Mouse (Mus musculus) CH12.LX (cell line): ENCODE measurements at regions not wholly inside any gene's neighbourhood (a gene's known extent, or its start where the extent isn't known, plus 50 kb on each side); places are given as distances from the start of the nearest gene placed in this dataset.

Experiments
- DNase-seq: peaks from one replicate; pipeline ENCODE4 v3.0.0-alpha.2; 2013; ENCODE audit errors: extremely low read depth
- H3K27ac ChIP-seq: 2 replicates; pipeline ENCODE4 v1.5.1; 2012; ENCODE audit warnings: low read depth, mild to moderate bottlenecking, control low read depth, moderate library complexity; ENCODE audit not compliant: insufficient read depth
- H3K27me3 ChIP-seq: replicated peaks from 2 replicates; pipeline ENCODE3; 2012; ENCODE audit warnings: inconsistent platforms
- H3K36me3 ChIP-seq, 2 experiments: replicated peaks in 1 of 2; 2 replicates each; pipeline versions ENCODE3 to v1.6.1; 2012; ENCODE audit warnings: inconsistent platforms in 1 of 2, low read length in 1 of 2, mild to moderate bottlenecking in 1 of 2, mixed read lengths in 1 of 2, moderate library complexity in 1 of 2; ENCODE audit not compliant: control insufficient read depth in 1 of 2, insufficient read depth in 1 of 2
- H3K4me1 ChIP-seq, 2 experiments: 2 replicates each; pipeline ENCODE4 v1.6.1; 2012; ENCODE audit warnings: inconsistent platforms in 1 of 2, moderate library complexity in 1 of 2; ENCODE audit not compliant: insufficient read depth in 2 of 2, control insufficient read depth in 1 of 2
- H3K4me2 ChIP-seq: 2 replicates; pipeline ENCODE4 v1.6.1; 2012; ENCODE audit warnings: low read depth, mild to moderate bottlenecking, control low read depth; ENCODE audit not compliant: poor library complexity, insufficient read depth, severe bottlenecking
- H3K4me3 ChIP-seq, 3 experiments: fragments of 150-350 bp in 1 of 3; sonication (generic) in 1 of 3; replicated peaks in 1 of 3; 2 replicates each; pipeline versions ENCODE3 to v1.5.1; 2011 to 2012; ENCODE audit warnings: low read depth in 2 of 3, low read length in 2 of 3, mild to moderate bottlenecking in 2 of 3, moderate library complexity in 2 of 3, control low read depth in 1 of 3, improper control_type of control experiment in 1 of 3, inconsistent platforms in 1 of 3, mixed read lengths in 1 of 3; ENCODE audit not compliant: poor library complexity in 1 of 3
- H3K79me2 ChIP-seq: replicated peaks from 2 replicates; pipeline ENCODE4 v1.6.1; 2012; ENCODE audit warnings: mild to moderate bottlenecking, moderate library complexity; ENCODE audit not compliant: control insufficient read depth, poor library complexity, insufficient read depth, severe bottlenecking; ENCODE audit errors: extremely low read depth
- H3K9ac ChIP-seq: 2 replicates; pipeline ENCODE4 v1.6.1; 2012; ENCODE audit warnings: low read depth, mild to moderate bottlenecking, control low read depth, moderate library complexity; ENCODE audit not compliant: insufficient read depth
- H3K9me3 ChIP-seq: replicated peaks from 2 replicates; pipeline ENCODE3; 2012; ENCODE audit warnings: low read length, inconsistent platforms, mixed read lengths
- CTCF ChIP-seq, 2 experiments: IDR thresholded peaks in 1 of 2; conservative IDR thresholded peaks in 1 of 2; 2 replicates each; pipeline ENCODE4 v1.5.1; 2011 to 2012; ENCODE audit warnings: low read depth in 2 of 2, low read length in 2 of 2, improper control_type of control experiment in 1 of 2, inconsistent platforms in 1 of 2, mild to moderate bottlenecking in 1 of 2, moderate library complexity in 1 of 2
- ETS1 ChIP-seq: conservative IDR thresholded peaks from 2 replicates; pipeline ENCODE4 v1.6.1; 2012; ENCODE audit warnings: low read depth, mild to moderate bottlenecking, inconsistent platforms, low read length, improper control_type of control experiment, moderate library complexity
- GABPA ChIP-seq: IDR thresholded peaks from 2 replicates; pipeline ENCODE4 v1.6.1; 2012; ENCODE audit warnings: low read depth, low read length, improper control_type of control experiment, inconsistent platforms; ENCODE audit not compliant: insufficient replicate concordance
- HCFC1 ChIP-seq: IDR thresholded peaks from 2 replicates; pipeline ENCODE4 v1.6.1; 2012; ENCODE audit warnings: low read depth, mild to moderate bottlenecking, inconsistent platforms, low read length, improper control_type of control experiment
- IRF4 ChIP-seq: IDR thresholded peaks from 2 replicates; pipeline ENCODE4 v1.6.1; 2014; ENCODE audit warnings: low read depth, mild to moderate bottlenecking, inconsistent platforms, low read length, improper control_type of control experiment
- MAFK ChIP-seq: IDR thresholded peaks from 2 replicates; pipeline ENCODE4 v1.6.1; 2011; ENCODE audit warnings: low read length, improper control_type of control experiment; ENCODE audit not compliant: insufficient replicate concordance
- MEF2A ChIP-seq: IDR thresholded peaks from 2 replicates; pipeline ENCODE4 v1.6.1; 2014; ENCODE audit warnings: low read depth, mild to moderate bottlenecking, inconsistent platforms, low read length, improper control_type of control experiment, borderline replicate concordance
- MXI1 ChIP-seq: IDR thresholded peaks from 2 replicates; pipeline ENCODE4 v1.6.1; 2011; ENCODE audit warnings: mild to moderate bottlenecking, low read depth, low read length, improper control_type of control experiment
- MYC ChIP-seq: IDR thresholded peaks from 2 replicates; pipeline ENCODE4 v1.6.1; 2011; ENCODE audit warnings: low read depth, mild to moderate bottlenecking, improper control_type of control experiment, low read length
- NELFE ChIP-seq: IDR thresholded peaks from 2 replicates; pipeline ENCODE4 v1.6.1; 2011; ENCODE audit warnings: low read depth, low read length, improper control_type of control experiment
- POLR2A ChIP-seq: IDR thresholded peaks from 2 replicates; pipeline ENCODE4 v1.6.1; 2011; ENCODE audit warnings: low read depth, mild to moderate bottlenecking, improper control_type of control experiment, low read length
- POLR2AphosphoS2 ChIP-seq: IDR thresholded peaks from 2 replicates; pipeline ENCODE4 v1.6.1; 2011; ENCODE audit warnings: low read depth, low read length, improper control_type of control experiment
- RAD21 ChIP-seq: IDR thresholded peaks from 2 replicates; pipeline ENCODE4 v1.6.1; 2011; ENCODE audit warnings: low read depth, mild to moderate bottlenecking, low read length, improper control_type of control experiment, moderate library complexity
- SIN3A ChIP-seq: IDR thresholded peaks from 2 replicates; pipeline ENCODE4 v1.6.1; 2012; ENCODE audit warnings: low read length, improper control_type of control experiment, inconsistent platforms
- TCF12 ChIP-seq: IDR thresholded peaks from 2 replicates; pipeline ENCODE4 v1.6.1; 2014; ENCODE audit warnings: low read depth, mild to moderate bottlenecking, inconsistent platforms, low read length, improper control_type of control experiment
- USF1 ChIP-seq: IDR thresholded peaks from 2 replicates; pipeline ENCODE4 v1.6.1; 2014; ENCODE audit warnings: low read depth, mild to moderate bottlenecking, inconsistent platforms, low read length, improper control_type of control experiment
- ZC3H11A ChIP-seq: IDR thresholded peaks from 2 replicates; pipeline ENCODE4 v1.6.1; 2012; ENCODE audit warnings: low read depth, mild to moderate bottlenecking, inconsistent platforms, low read length, improper control_type of control experiment
- ZMIZ1 ChIP-seq: IDR thresholded peaks from 2 replicates; pipeline ENCODE4 v1.6.1; 2012; ENCODE audit warnings: low read depth, mild to moderate bottlenecking, inconsistent platforms, low read length, improper control_type of control experiment
- ZNF384 ChIP-seq: IDR thresholded peaks from 2 replicates; pipeline ENCODE4 v1.6.1; 2012; ENCODE audit warnings: low read depth, low read length, improper control_type of control experiment, inconsistent platforms
- dilution Hi-C: fragments of 300-500 bp; cut with MboI; formaldehyde crosslinking; loops from 2 replicates; pipeline ENCODE4 v1.14.3; 2020; ENCODE audit warnings: low sequenced_read_pairs; ENCODE audit not compliant: extremely low pct_unique_long_range_greater_than_20kb, extremely low pct_ligation_motif_present
- in situ Hi-C: fragments of 300-500 bp; cut with MboI; formaldehyde crosslinking; loops from 3 replicates; pipeline ENCODE4 v1.14.3; 2019; ENCODE audit warnings: low sequenced_read_pairs, low pct_ligation_motif_present, low pct_unique_long_range_greater_than_20kb, mixed read lengths

DNA sequence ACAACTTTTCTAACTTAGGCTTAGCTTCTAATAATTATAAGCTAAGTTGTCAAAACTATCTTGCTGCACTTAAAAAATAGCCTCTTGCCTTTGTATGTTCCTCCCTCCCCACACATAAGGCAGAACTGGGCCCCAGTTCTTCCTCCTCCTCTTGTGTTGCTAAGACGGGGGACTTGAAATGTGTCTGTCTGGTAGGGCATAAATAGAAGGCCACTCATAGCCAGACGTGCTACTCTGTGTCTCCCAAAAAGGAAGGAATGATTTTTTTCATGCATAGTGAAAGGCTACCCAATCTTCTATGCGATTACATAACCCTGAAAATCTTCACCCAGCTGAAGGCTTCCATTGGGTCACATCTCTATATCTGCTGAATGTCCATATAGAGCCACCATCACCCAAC is 183.5 kb downstream of the Hsfy2 start:
- in situ Hi-C loops, result no loop called here
- H3K4me2 ChIP-seq, result no peak overlapping the region
- H3K4me3 ChIP-seq, result no peak overlapping the region
- H3K9me3 ChIP-seq, result no peaks in the 10 kb centered on the region
- no peaks in the 10 kb centered on the region for H3K4me1 ChIP-seq
- no peak overlapping the region for H3K9ac ChIP-seq
- DNase-seq, result no peak
- no peaks in the 10 kb centered on the region for H3K27me3 ChIP-seq
- dilution Hi-C loops, result no loop called here
- H3K79me2 ChIP-seq, result no peaks in the 10 kb centered on the region
- no peak overlapping the region for H3K27ac ChIP-seq
- no peaks in the 10 kb centered on the region for H3K36me3 ChIP-seq
- TF ChIP-seq RAD21 (no peak), TCF12 (no peak), MAFK (no peak), CTCF (conservative IDR thresholded peaks at IDR 0.05 in 1 of 2, IDR thresholded peaks at IDR 0.05 in 1 of 2; ENCODE audit: low read depth in 2 of 2, low read length in 2 of 2) (no peak), IRF4 (no peak)

GRCm38 (mm10) chr1:56442835-56443234 is 194.4 kb downstream of the Hsfy2 start:
- Histone ChIP-seq H3K27ac (no peak overlapping the region), H3K9ac (no peak overlapping the region), H3K27me3 (no peaks in the 10 kb centered on the region), H3K4me1 (0 out of 4 replicates have a peak, but pooled peaks cover 0 to 3% of the 10 kb centered on the region in 2 experiments)
- TF ChIP-seq MXI1 (no peak), MYC (no peak), GABPA (no peak), ETS1 (no peak), ZNF384 (no peak), POLR2AphosphoS2 (no peak), HCFC1 (no peak), CTCF (conservative IDR thresholded peaks at IDR 0.05 in 1 of 2, IDR thresholded peaks at IDR 0.05 in 1 of 2; ENCODE audit: low read depth in 2 of 2, low read length in 2 of 2) (no peak), USF1 (no peak), ZC3H11A (no peak), ZMIZ1 (no peak), NELFE (no peak), MEF2A (no peak), RAD21 (no peak), POLR2A (no peak), SIN3A (no peak), TCF12 (no peak)
- TF ChIP-seq, all 38 proteins: peak for 0
- no peak overlapping the region for H3K4me3 ChIP-seq
- H3K79me2 ChIP-seq, result no peaks in the 10 kb centered on the region
- no peak overlapping the region for H3K4me2 ChIP-seq
- H3K36me3 ChIP-seq, result no peaks in the 10 kb centered on the region
- DNase-seq, result no peak
- in situ Hi-C loops, result no loop called here
- dilution Hi-C loops, result no loop called here
- H3K9me3 ChIP-seq, result no peaks in the 10 kb centered on the region
